Mouse (Mus musculus) liver, embryonic 14.5 days (tissue): Measurements from ENCODE around the gene Npcd.

Experiments
- CTCF ChIP-seq: IDR thresholded peaks from 2 replicates; pipeline ENCODE4 v1.5.1; 2016; ENCODE audit warnings: antibody characterized with exemption, low read depth, control low read depth
- EP300 ChIP-seq: IDR thresholded peaks from 2 replicates; pipeline ENCODE4 v1.6.1; 2016; ENCODE audit warnings: antibody characterized with exemption, low read depth

GRCm38 (mm10) chr15:79810997-79811396, 23.0 kb downstream of the Npcd start:
- no peak for TF ChIP-seq CTCF
- TF ChIP-seq EP300, result no peak
